Mouse (Mus musculus) left cerebral cortex, postnatal 25 days (tissue): Measurements from ENCODE around the gene Krt42. TPM values are rescaled to one million over a fixed set of nuclear protein-coding genes. Genes with fewer than 3 reads are reported as not detected.

Source experiments
- DNase-seq, 2 experiments: peaks; one replicate each; pipeline ENCODE4 v3.0.0; 2022; ENCODE audit warnings: low spot score in 2 of 2, mixed read lengths in 1 of 2
- intact Hi-C: fragments of 180-260 bp; cut with DNase I; formaldehyde crosslinking; loops from one replicate; pipeline ENCODE4 v1.15.1; 2025
- total RNA-seq, 2 experiments: library from RNA; stranded (reverse); gene quantifications; 2 replicates each; pipeline ENCODE4 v1.2.3; 2021

Gene Krt42
- total RNA-seq, 2 experiments from 2014 or later = not detected

GRCm38 (mm10) chr11:100219304-100219703 is 50.4 kb downstream of the Krt42 start:
- DNase-seq = no peak
- intact Hi-C loops = no loop called here

Other genes starting within 250 kb of the Krt42 start
- not detected for gene Krt33b, start 240.0 kb downstream of the Krt42 start, total RNA-seq
- gene Krt34, start 228.3 kb downstream of the Krt42 start, total RNA-seq = not detected
- not detected for gene Krt31, start 219.3 kb downstream of the Krt42 start, total RNA-seq
- not detected for gene Krt32, start 181.6 kb downstream of the Krt42 start, total RNA-seq
- gene Krt35, start 173.6 kb downstream of the Krt42 start, total RNA-seq = not detected
- gene Krt36, start 164.2 kb downstream of the Krt42 start, total RNA-seq = not detected
- not detected for gene Krt13, start 148.3 kb downstream of the Krt42 start, total RNA-seq
- gene Krt15, start 133.9 kb downstream of the Krt42 start, total RNA-seq = not detected
- gene Krt19, start 121.2 kb downstream of the Krt42 start, total RNA-seq = not detected
- 1 to 10 TPM; 3.7 to 4.3 TPM for gene Krt9, start 76.6 kb downstream of the Krt42 start, total RNA-seq
- gene Krt14, start 62.3 kb downstream of the Krt42 start, total RNA-seq = not detected
- not detected for gene Krt16, start 21.0 kb downstream of the Krt42 start, total RNA-seq
- under 1 TPM in 1 of 2 experiments, not detected in 1; 0.30 TPM for gene Krt17, start 8.8 kb downstream of the Krt42 start, total RNA-seq
- gene Eif1, start 50.0 kb upstream of the Krt42 start, total RNA-seq = 100 to 1,000 TPM; 820 to 888 TPM
- gene Gast, start 64.5 kb upstream of the Krt42 start, total RNA-seq = not detected
- gene Hap1, start 86.3 kb upstream of the Krt42 start, total RNA-seq = 100 to 1,000 TPM; 136 to 160 TPM
- 10 to 100 TPM; 44.2 to 45.4 TPM for gene Jup, start 127.9 kb upstream of the Krt42 start, total RNA-seq
- 1 to 10 TPM; 7.2 to 7.5 TPM for gene P3h4, start 145.0 kb upstream of the Krt42 start, total RNA-seq
- gene Fkbp10, start 145.8 kb upstream of the Krt42 start, total RNA-seq = 1 to 10 TPM; 4.7 to 5.7 TPM
- gene Nt5c3b, start 171.9 kb upstream of the Krt42 start, total RNA-seq = 10 to 100 TPM; 50.7 to 57.1 TPM
- under 1 TPM; 0.53 to 0.99 TPM for gene Klhl10, start 172.0 kb upstream of the Krt42 start, total RNA-seq
- 100 to 1,000 TPM in 1 of 2 experiments, 10 to 100 TPM in 1; 97.7 to 102 TPM for gene Klhl11, start 202.9 kb upstream of the Krt42 start, total RNA-seq